Mouse (Mus musculus) cortical plate, adult 2 months (tissue): ENCODE data around the gene Smim24.
A peak's percentile ranks its signal among the peaks of the same experiment; 100 is the strongest.

Experiments
- CTCF ChIP-seq: fragments of 200-500 bp; IDR thresholded peaks from 2 replicates; pipeline ENCODE4 v1.5.1; 2011; ENCODE audit warnings: mild to moderate bottlenecking, control low read depth, low read length; ENCODE audit not compliant: insufficient read depth; ENCODE audit errors: extremely low read depth
- POLR2A ChIP-seq: fragments of 200-500 bp; IDR thresholded peaks from 2 replicates; pipeline ENCODE4 v1.6.1; 2011; ENCODE audit warnings: mild to moderate bottlenecking, low read length, control low read depth; ENCODE audit not compliant: insufficient read depth; ENCODE audit errors: extremely low read depth

DNA sequence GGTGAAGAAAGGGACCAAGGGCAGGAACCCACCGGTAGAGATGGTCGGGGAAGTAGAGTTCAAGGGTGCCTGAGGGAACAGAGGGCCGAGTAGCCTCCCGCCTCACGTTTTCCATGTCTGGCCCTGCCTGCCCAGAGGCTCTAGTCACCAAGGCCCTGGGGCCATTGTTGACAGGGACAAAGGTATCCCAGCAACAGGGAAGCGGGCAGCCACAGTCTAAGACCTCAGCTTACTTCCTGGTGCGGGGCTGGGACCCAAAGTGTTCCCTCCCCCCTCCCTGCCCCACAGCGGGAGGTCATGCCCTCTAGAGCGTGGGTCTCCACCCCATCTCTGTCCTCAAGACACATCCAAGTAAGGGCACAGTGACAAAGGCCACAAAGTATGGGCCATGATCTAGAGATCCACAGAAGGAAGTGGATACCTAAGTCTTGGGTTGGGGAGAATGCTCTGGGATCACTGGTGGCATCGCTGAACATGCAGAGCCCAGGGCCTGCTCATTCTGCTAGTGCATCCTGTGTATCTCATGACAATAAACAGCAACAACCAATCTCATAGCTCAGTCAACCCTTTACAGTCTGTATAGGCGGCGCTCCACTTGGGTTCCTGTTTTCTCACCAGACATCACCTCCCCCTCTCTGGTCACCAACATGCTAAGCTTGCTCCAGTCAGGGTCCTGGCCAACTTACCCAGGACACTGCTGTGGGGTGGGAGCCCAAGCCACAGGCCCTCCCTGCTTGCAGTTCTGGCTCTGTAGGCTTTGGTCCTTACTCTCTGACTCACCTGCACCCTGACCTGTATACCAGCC is 27.0 kb upstream of the Smim24 start, which contains the start of gene 4930404N11Rik:
- TF ChIP-seq CTCF: no peak
- 0 out of 2 replicates have a peak, but pooled peaks have one; percentile 34 for TF ChIP-seq POLR2A
